Mouse (Mus musculus): ENCODE results near the gene Sirt2. TPM values are rescaled to one million over a fixed set of nuclear protein-coding genes. Genes with fewer than 3 reads are reported as not detected.

Gene Sirt2
- total RNA-seq, 1 experiment from 2014 or later: 32.9 TPM

- no peak for ATAC-seq (replicated peaks; ENCODE audit: insufficient number of reproducible peaks, low FRiP score, low TSS enrichment, poor library complexity, severe bottlenecking)
Measured at GRCm38 (mm10) chr7:28758623-28759022, 7.9 kb upstream of the Sirt2 start.

GRCm38 (mm10) chr7:28761907-28762306 is 4.6 kb upstream of the Sirt2 start:
- ATAC-seq (replicated peaks; ENCODE audit: insufficient number of reproducible peaks, low FRiP score, low TSS enrichment, poor library complexity, severe bottlenecking): no peak

- ATAC-seq (replicated peaks; ENCODE audit: insufficient number of reproducible peaks, low FRiP score, low TSS enrichment, poor library complexity, severe bottlenecking): peak; percentile 27; the same call in 1 of the 2 replicates
Measured at GRCm38 (mm10) chr7:28765211-28765610, 1.3 kb upstream of the Sirt2 start.

- ATAC-seq (replicated peaks; ENCODE audit: insufficient number of reproducible peaks, low FRiP score, low TSS enrichment, poor library complexity, severe bottlenecking): no peak
Measured at GRCm38 (mm10) chr7:28766910-28767309, 375 bp downstream of the Sirt2 start.

- ATAC-seq (replicated peaks; ENCODE audit: insufficient number of reproducible peaks, low FRiP score, low TSS enrichment, poor library complexity, severe bottlenecking): no peak
Measured at GRCm38 (mm10) chr7:28767462-28767965, 979 bp downstream of the Sirt2 start, which contains the start of gene Nfkbib. TSS of gene Nfkbib (minus strand) at chr7:28767512.

GRCm38 (mm10) chr7:28769414-28769958 is 3.0 kb downstream of the Sirt2 start:
- no peak for ATAC-seq (replicated peaks; ENCODE audit: insufficient number of reproducible peaks, low FRiP score, low TSS enrichment, poor library complexity, severe bottlenecking)

GRCm38 (mm10) chr7:28770309-28770708 is 3.8 kb downstream of the Sirt2 start:
- no peak for ATAC-seq (replicated peaks; ENCODE audit: insufficient number of reproducible peaks, low FRiP score, low TSS enrichment, poor library complexity, severe bottlenecking)

- no peak for ATAC-seq (replicated peaks; ENCODE audit: insufficient number of reproducible peaks, low FRiP score, low TSS enrichment, poor library complexity, severe bottlenecking)
Measured at GRCm38 (mm10) chr7:28771867-28772266, 5.3 kb downstream of the Sirt2 start.

GRCm38 (mm10) chr7:28773163-28773562 is 6.6 kb downstream of the Sirt2 start:
- no peak for ATAC-seq (replicated peaks; ENCODE audit: insufficient number of reproducible peaks, low FRiP score, low TSS enrichment, poor library complexity, severe bottlenecking)

GRCm38 (mm10) chr7:28774164-28774563 is 7.6 kb downstream of the Sirt2 start:
- ATAC-seq (replicated peaks; ENCODE audit: insufficient number of reproducible peaks, low FRiP score, low TSS enrichment, poor library complexity, severe bottlenecking): no peak

GRCm38 (mm10) chr7:28775129-28775528 is 8.6 kb downstream of the Sirt2 start:
- no peak for ATAC-seq (replicated peaks; ENCODE audit: insufficient number of reproducible peaks, low FRiP score, low TSS enrichment, poor library complexity, severe bottlenecking)

- no peak for ATAC-seq (replicated peaks; ENCODE audit: insufficient number of reproducible peaks, low FRiP score, low TSS enrichment, poor library complexity, severe bottlenecking)
Measured at GRCm38 (mm10) chr7:28778825-28779224, 12.3 kb downstream of the Sirt2 start.

GRCm38 (mm10) chr7:28780067-28780658 is 13.6 kb downstream of the Sirt2 start:
- ATAC-seq (replicated peaks; ENCODE audit: insufficient number of reproducible peaks, low FRiP score, low TSS enrichment, poor library complexity, severe bottlenecking): peak; percentile 87

GRCm38 (mm10) chr7:28780857-28781256 is 14.3 kb downstream of the Sirt2 start:
- no peak for ATAC-seq (replicated peaks; ENCODE audit: insufficient number of reproducible peaks, low FRiP score, low TSS enrichment, poor library complexity, severe bottlenecking)

GRCm38 (mm10) chr7:28781261-28781663 is 14.7 kb downstream of the Sirt2 start:
- ATAC-seq (replicated peaks; ENCODE audit: insufficient number of reproducible peaks, low FRiP score, low TSS enrichment, poor library complexity, severe bottlenecking): peak; percentile 66

GRCm38 (mm10) chr7:28785161-28785560 is 18.6 kb downstream of the Sirt2 start:
- no peak for ATAC-seq (replicated peaks; ENCODE audit: insufficient number of reproducible peaks, low FRiP score, low TSS enrichment, poor library complexity, severe bottlenecking)

GRCm38 (mm10) chr7:28787884-28788283 is 21.3 kb downstream of the Sirt2 start:
- no peak for ATAC-seq (replicated peaks; ENCODE audit: insufficient number of reproducible peaks, low FRiP score, low TSS enrichment, poor library complexity, severe bottlenecking)

GRCm38 (mm10) chr7:28788307-28789195 is 22.0 kb downstream of the Sirt2 start, which contains the start of gene Rinl:
TSS of gene Rinl (plus strand) at chr7:28788969.
- peak; percentile 40 for ATAC-seq (replicated peaks; ENCODE audit: insufficient number of reproducible peaks, low FRiP score, low TSS enrichment, poor library complexity, severe bottlenecking)

GRCm38 (mm10) chr7:28789235-28789634 is 22.7 kb downstream of the Sirt2 start:
- ATAC-seq (replicated peaks; ENCODE audit: insufficient number of reproducible peaks, low FRiP score, low TSS enrichment, poor library complexity, severe bottlenecking): no peak
